ENCODE assay signal across 11 mouse cellular contexts in the genomic region with DNA sequence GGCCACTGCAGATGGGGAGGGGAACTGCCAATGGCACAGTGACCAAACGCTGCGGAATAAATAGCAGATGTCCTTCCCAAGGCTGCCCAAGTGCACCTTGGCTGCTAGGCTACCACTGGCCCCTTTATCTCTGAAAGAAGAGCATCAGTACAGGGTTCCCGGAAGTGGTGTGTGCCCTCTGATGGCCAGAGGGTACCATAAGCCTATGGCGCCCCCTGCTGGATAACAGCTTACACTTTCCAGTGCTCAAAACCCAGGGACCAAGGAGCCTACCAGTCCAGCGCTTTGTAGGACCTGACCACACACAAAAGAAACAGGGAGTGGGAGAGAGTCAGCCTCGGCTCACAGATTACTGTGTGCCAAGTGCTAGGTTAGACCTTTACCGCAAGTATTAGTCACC. TPM values are rescaled to one million over a fixed set of nuclear protein-coding genes. Genes with fewer than 3 reads are reported as not detected.
A peak's percentile ranks its signal among the peaks of the same experiment; 100 is the strongest.
DNase-seq lines count a peak whose midpoint lies in the region; ATAC-seq and TF ChIP-seq lines count a peak whose summit lies in the region.
"Not testable (repeated sequence)": the region's sequence is repeated elsewhere in the genome, so short reads cannot be mapped to it uniquely, and the experiment has no call there.
"Had no signal": no experiment of that assay in that cellular context is flagged by ENCODE, and none has a peak within 500 bp of the region (broad histone marks: within the 10 kb centered on the region; RNA-seq: fewer than 3 reads in every experiment).

No protein-coding gene starts in this region.

- 14% methylated on average over 7 of the region's 7 CpGs for WGBS in heart, adult 2 months
- 9% methylated on average over 7 of the region's 7 CpGs for WGBS in liver, embryonic 13.5 days (ENCODE audit: insufficient replicate concordance)
- 15% methylated on average over 7 of the region's 7 CpGs for WGBS in stomach, embryonic 16.5 days

- not testable (repeated sequence) for TF ChIP-seq EP300 in heart, adult 2 months (IDR thresholded peaks at IDR 0.05; ENCODE audit: insufficient read depth, low read depth, low read length)

- intact Hi-C loops in heart, adult 2 months (cut with DNase I): loop anchor here (1.0 kb wide), 2 partner anchors 20 to 49 kb away; no protein-coding TSS in a partner anchor

- H3K79me2 ChIP-seq in C2C12 (ENCODE audit: control insufficient read depth, insufficient read depth); heart, adult 2 months (replicated peaks; ENCODE audit: control insufficient read depth, insufficient read depth, low read length): not testable (repeated sequence)

- H3K79me3 ChIP-seq in C2C12 (ENCODE audit: low read depth): not testable (repeated sequence)

- TF ChIP-seq POLR2A in heart, adult 2 months (IDR thresholded peaks at IDR 0.05; ENCODE audit: insufficient read depth, low read depth, low read length): not testable (repeated sequence)

- TF ChIP-seq CTCF in C2C12 (IDR thresholded peaks at IDR 0.05; ENCODE audit: control insufficient read depth, insufficient read depth, insufficient read length): peak; percentile 10
- peak; percentile 54 for TF ChIP-seq CTCF in heart, adult 2 months (IDR thresholded peaks at IDR 0.05)

- H3K9ac ChIP-seq in heart, adult 2 months (ENCODE audit: low read depth, low read length); liver, embryonic 13.5 days; stomach, embryonic 16.5 days (ENCODE audit: low read length): not testable (repeated sequence)

- DNase-seq in adrenal gland, adult 2 months: peak; percentile 48
- DNase-seq in embryo, embryonic 10.5 days (ENCODE audit: low spot score): peak; percentile 79
- DNase-seq in heart, adult 2 months: peak; percentile 24 to 43
- DNase-seq in kidney, adult 9 months: peak; percentile 67
- DNase-seq in liver, embryonic 13.5 days: peak; percentile 37
- DNase-seq in natural killer cell, adult 2 months (ENCODE audit: low spot score in 2 of 2): peak; percentile 53 to 67

- H3K4me2 ChIP-seq in liver, embryonic 13.5 days; stomach, embryonic 16.5 days (ENCODE audit: low read depth, low read length): not testable (repeated sequence)

- H3K4me3 ChIP-seq in C2C12 (ENCODE audit: insufficient read depth, poor library complexity, severe bottlenecking); heart, adult 2 months; liver, embryonic 13.5 days (replicated peaks); stomach, embryonic 16.5 days (replicated peaks; ENCODE audit: low read length): not testable (repeated sequence)

- not testable (repeated sequence) for H3K4me1 ChIP-seq in heart, adult 2 months (ENCODE audit: control insufficient read depth, insufficient read depth, low read length); liver, embryonic 13.5 days (replicated peaks); stomach, embryonic 16.5 days (ENCODE audit: control insufficient read depth, insufficient read depth, low read length)

- not testable (repeated sequence) for H3K27ac ChIP-seq in heart, adult 2 months; liver, embryonic 13.5 days; stomach, embryonic 16.5 days (ENCODE audit: low read length)

- H3K27me3 ChIP-seq in C2C12 (ENCODE audit: control insufficient read depth, insufficient read depth, insufficient read length): peaks cover 42% of the 10 kb centered on the region
- not testable (repeated sequence) for H3K27me3 ChIP-seq in heart, adult 2 months (ENCODE audit: control insufficient read depth, insufficient read depth, low read length); stomach, embryonic 16.5 days (ENCODE audit: control insufficient read depth, insufficient read depth, low read length)
- H3K27me3 ChIP-seq in liver, embryonic 13.5 days: peaks cover 19% of the 10 kb centered on the region; the same call in 1 of the 2 replicates

- ATAC-seq in liver, embryonic 13.5 days (ENCODE audit: low read depth): peak; percentile 47; the same call in 1 of the 2 replicates
- peak; percentile 56 for ATAC-seq in stomach, embryonic 16.5 days (ENCODE audit: insufficient read depth, low FRiP score)

- H3ac ChIP-seq in C2C12 (ENCODE audit: control insufficient read depth, insufficient read length, low read depth): not testable (repeated sequence)

- H3K9me3 ChIP-seq in liver, embryonic 13.5 days (replicated peaks); stomach, embryonic 16.5 days (replicated peaks; ENCODE audit: control insufficient read depth, low read length): not testable (repeated sequence)

- H3K36me3 ChIP-seq in C2C12 (ENCODE audit: control insufficient read depth, insufficient read depth); heart, adult 2 months (ENCODE audit: control insufficient read depth, insufficient read depth, low read length); liver, embryonic 13.5 days; stomach, embryonic 16.5 days (ENCODE audit: control insufficient read depth, insufficient read depth, low read length): not testable (repeated sequence)

RNA-seq across cellular contexts. Expression of gene Gsdma2, which starts 8.5 kb away (rescaled TPM):
- polyA plus RNA-seq in C2C12 (2012; fragmentation: generic; extraction: Trizol): not detected
- total RNA-seq in adrenal gland, adult 2 months (2021): under 1 TPM; 0.35 to 0.69 TPM
- 0.12 TPM in 2 replicates for polyA plus RNA-seq in adrenal gland, adult 2 months (2012; rRNA removed)
- total RNA-seq in heart, adult 2 months (2021): not detected
- not detected in 2 replicates for polyA plus RNA-seq in heart, adult 2 months (2012; rRNA removed)
- not detected in 2 replicates for polyA plus RNA-seq in liver, embryonic 13.5 days (2015; fragmentation: Nextera tagmentation; extraction: Ambion mirVana)
- 0.45 and 0.87 TPM in 2 replicates for polyA plus RNA-seq in stomach, embryonic 16.5 days (2015; fragmentation: Nextera tagmentation; extraction: Ambion mirVana)
- polyA plus RNA-seq: forebrain, embryonic 15.5 days; kidney, embryonic 15.5 days; stomach, embryonic 14.5 days had no signal

RNA-seq across cellular contexts. Expression of gene Gsdma, which starts 9.1 kb away (rescaled TPM):
- polyA plus RNA-seq in C2C12 (2012; fragmentation: generic; extraction: Trizol): not detected
- not detected for total RNA-seq in adrenal gland, adult 2 months (2021)
- polyA plus RNA-seq in adrenal gland, adult 2 months (2012; rRNA removed): not detected in 2 replicates
- not detected for total RNA-seq in heart, adult 2 months (2021)
- 0.04 TPM in 1 of 2 replicates, not detected in the other for polyA plus RNA-seq in heart, adult 2 months (2012; rRNA removed)
- polyA plus RNA-seq in liver, embryonic 13.5 days (2015; fragmentation: Nextera tagmentation; extraction: Ambion mirVana): not detected in 2 replicates
- polyA plus RNA-seq in stomach, embryonic 16.5 days (2015; fragmentation: Nextera tagmentation; extraction: Ambion mirVana): 3.7 and 8.3 TPM in 2 replicates
- polyA plus RNA-seq: forebrain, embryonic 15.5 days had no signal

RNA-seq across cellular contexts. Expression of gene Psmd3, which starts 27.3 kb away (rescaled TPM):
- 244 TPM for polyA plus RNA-seq in C2C12 (2012; fragmentation: generic; extraction: Trizol)
- 100 to 1,000 TPM; 128 to 130 TPM for total RNA-seq in adrenal gland, adult 2 months (2021)
- 177 and 195 TPM in 2 replicates for polyA plus RNA-seq in adrenal gland, adult 2 months (2012; rRNA removed)
- 100 to 1,000 TPM in 1 of 2 experiments, 10 to 100 TPM in 1; 89.5 to 105 TPM for total RNA-seq in heart, adult 2 months (2021)
- 144 and 173 TPM in 2 replicates for polyA plus RNA-seq in heart, adult 2 months (2012; rRNA removed)
- polyA plus RNA-seq in liver, embryonic 13.5 days (2015; fragmentation: Nextera tagmentation; extraction: Ambion mirVana): 143 and 151 TPM in 2 replicates
- 147 and 157 TPM in 2 replicates for polyA plus RNA-seq in stomach, embryonic 16.5 days (2015; fragmentation: Nextera tagmentation; extraction: Ambion mirVana)

RNA-seq across cellular contexts. Expression of gene Gsdma3, which starts 28.9 kb away (rescaled TPM):
- polyA plus RNA-seq in C2C12 (2012; fragmentation: generic; extraction: Trizol): not detected
- total RNA-seq in adrenal gland, adult 2 months (2021): 10 to 100 TPM in 1 of 2 experiments, 1 to 10 TPM in 1; 4.7 to 19.4 TPM
- not detected in 2 replicates for polyA plus RNA-seq in adrenal gland, adult 2 months (2012; rRNA removed)
- total RNA-seq in heart, adult 2 months (2021): 1 to 10 TPM; 2.7 to 2.9 TPM
- not detected in 2 replicates for polyA plus RNA-seq in heart, adult 2 months (2012; rRNA removed)
- not detected in 2 replicates for polyA plus RNA-seq in liver, embryonic 13.5 days (2015; fragmentation: Nextera tagmentation; extraction: Ambion mirVana)
- not detected in 2 replicates for polyA plus RNA-seq in stomach, embryonic 16.5 days (2015; fragmentation: Nextera tagmentation; extraction: Ambion mirVana)
- polyA plus RNA-seq: forebrain, embryonic 15.5 days; kidney, embryonic 15.5 days; stomach, embryonic 14.5 days had no signal

RNA-seq across cellular contexts. Expression of gene Gm12355, which starts 29.6 kb away (rescaled TPM):
- polyA plus RNA-seq in C2C12 (2012; fragmentation: generic; extraction: Trizol): 0.34 TPM
- 10 to 100 TPM in 1 of 2 experiments, 1 to 10 TPM in 1; 6.3 to 15.3 TPM for total RNA-seq in adrenal gland, adult 2 months (2021)
- polyA plus RNA-seq in adrenal gland, adult 2 months (2012; rRNA removed): not detected in 2 replicates
- 10 to 100 TPM in 1 of 2 experiments, 1 to 10 TPM in 1; 7.9 to 10.8 TPM for total RNA-seq in heart, adult 2 months (2021)
- not detected in 2 replicates for polyA plus RNA-seq in heart, adult 2 months (2012; rRNA removed)
- polyA plus RNA-seq in liver, embryonic 13.5 days (2015; fragmentation: Nextera tagmentation; extraction: Ambion mirVana): 0.53 and 0.90 TPM in 2 replicates
- polyA plus RNA-seq in stomach, embryonic 16.5 days (2015; fragmentation: Nextera tagmentation; extraction: Ambion mirVana): 0.39 and 1.6 TPM in 2 replicates
